Mouse (Mus musculus) liver, postnatal 0 days (tissue): ENCODE data around the gene Bhlhe40.

Experiments used
- CTCF ChIP-seq: sonication (generic); IDR thresholded peaks from 2 replicates; pipeline ENCODE4 v1.5.1; 2016; ENCODE audit warnings: antibody characterized with exemption, low read depth
- EP300 ChIP-seq: IDR thresholded peaks from 2 replicates; pipeline ENCODE4 v1.6.1; 2016; ENCODE audit warnings: antibody characterized with exemption, low read depth, mild to moderate bottlenecking

DNA sequence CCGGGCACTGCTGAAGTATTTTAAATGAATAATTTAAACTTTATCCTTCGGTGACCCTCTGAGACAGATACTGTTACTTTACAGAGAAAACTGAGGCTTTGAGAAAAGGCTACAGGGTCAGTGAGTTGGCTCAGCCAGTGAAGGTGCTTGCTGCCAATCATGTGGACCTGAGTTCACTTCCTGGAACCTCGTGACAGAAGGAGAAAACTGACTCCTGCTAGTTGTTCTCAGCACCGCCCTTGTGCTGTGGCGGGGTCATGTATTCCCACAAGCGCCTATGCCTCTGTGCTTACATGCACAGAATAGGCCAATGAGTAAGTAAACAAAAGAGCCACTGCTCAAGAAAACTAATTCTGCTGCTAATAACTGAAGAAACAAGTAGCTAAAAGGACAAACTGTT is 17.4 kb upstream of the Bhlhe40 start:
- TF ChIP-seq CTCF = no peak
- TF ChIP-seq EP300 = no peak
